In the genomic region with DNA sequence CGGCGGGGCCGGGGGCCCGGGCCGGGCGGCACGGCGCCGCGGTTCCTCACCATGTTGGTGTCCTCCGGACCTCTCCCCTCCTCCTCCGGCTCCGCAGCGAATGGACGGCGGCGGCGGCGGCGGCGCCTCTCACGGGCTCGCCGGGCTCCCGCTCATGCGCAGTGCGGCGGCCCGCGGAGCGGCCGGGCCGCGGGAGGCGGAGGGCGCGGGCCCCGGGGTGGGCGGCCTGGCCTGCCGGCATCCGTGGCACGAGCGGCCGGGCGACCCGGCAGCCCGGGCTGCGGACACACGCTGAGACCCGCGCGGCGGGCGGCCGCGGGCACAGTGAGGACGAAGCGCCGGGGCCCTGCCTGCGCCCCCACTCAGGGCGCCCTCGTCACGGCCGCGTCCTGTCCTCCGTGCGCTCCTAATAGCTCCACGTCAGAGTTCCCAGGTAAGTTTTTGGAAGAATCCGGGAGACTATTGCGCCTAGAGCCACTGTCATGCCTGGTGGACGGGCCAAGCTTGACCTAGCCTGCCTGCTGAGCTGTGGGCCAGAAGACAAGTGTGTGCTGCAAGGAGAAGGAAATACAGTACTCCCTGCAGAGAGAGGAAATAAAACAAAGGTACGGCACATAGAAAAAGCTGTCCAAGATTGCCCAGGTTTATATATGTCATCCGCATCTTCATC, we compare ENCODE assay signal across 8 mouse cellular contexts. TPM values are rescaled to one million over a fixed set of nuclear protein-coding genes. Genes with fewer than 3 reads are reported as not detected.
DNase-seq lines count a peak whose midpoint lies in the region; ATAC-seq lines count a peak whose summit lies in the region.

No protein-coding gene starts in this region.

- peak; percentile 24 for ATAC-seq in common myeloid progenitor, adult 5-6 weeks (replicated peaks; ENCODE audit: low read depth, poor library complexity, severe bottlenecking)
- ATAC-seq in megakaryocyte progenitor cell, adult 5-6 weeks (replicated peaks; ENCODE audit: poor library complexity) = peak; percentile 42

- DNase-seq in WW6 (ENCODE audit: low read depth, low spot score) = peak; percentile 11
- peak; percentile 84 for DNase-seq in gastrocnemius, postnatal 10 days
- DNase-seq in induced T-regulatory cell, adult 2 months (ENCODE audit: low read depth) = peak; percentile 84
- DNase-seq in left cerebral cortex, postnatal 14 days (ENCODE audit: low spot score in 2 of 2) = peak; percentile 60 to 80
- DNase-seq in right cerebral cortex, adult 2 months (ENCODE audit: low spot score in 2 of 2) = peak; percentile 65 to 73
- peak; percentile 26 for DNase-seq in urinary bladder, postnatal 10 days (ENCODE audit: low spot score)

- intact Hi-C loops in left cerebral cortex, postnatal 14 days (cut with DNase I) = no loop called here

RNA-seq across cellular contexts. Expression of a gene that starts 4.4 kb away (rescaled TPM):
- 226 and 326 TPM in 2 replicates for total RNA-seq in common myeloid progenitor, adult 5-6 weeks (2017)
- total RNA-seq in gastrocnemius, postnatal 10 days (2021) = 10 to 100 TPM; 75.4 to 78.0 TPM
- total RNA-seq in left cerebral cortex, postnatal 14 days (2021) = 10 to 100 TPM; 65.7 to 67.8 TPM
- 134 and 137 TPM in 2 replicates for total RNA-seq in megakaryocyte progenitor cell, adult 5-6 weeks (2015)
- total RNA-seq in megakaryocyte progenitor cell, adult 5-6 weeks (2017) = 145 and 219 TPM in 2 replicates

Comparison
In these comparisons a context has a peak if more than half of its experiments do, and no peak if none do; other contexts are left out.
1. Peak in every context shown above with its lines: DNase-seq and ATAC-seq.
2. DNase-seq: peak in every context shown above with its lines; median percentile 84 in gastrocnemius, postnatal 10 days; 84 in induced T-regulatory cell, adult 2 months; 70 in left cerebral cortex, postnatal 14 days; 69 in right cerebral cortex, adult 2 months; 26 in urinary bladder, postnatal 10 days; 11 in WW6.